Mouse (Mus musculus): ENCODE measurements around the gene Usp43.

DNA sequence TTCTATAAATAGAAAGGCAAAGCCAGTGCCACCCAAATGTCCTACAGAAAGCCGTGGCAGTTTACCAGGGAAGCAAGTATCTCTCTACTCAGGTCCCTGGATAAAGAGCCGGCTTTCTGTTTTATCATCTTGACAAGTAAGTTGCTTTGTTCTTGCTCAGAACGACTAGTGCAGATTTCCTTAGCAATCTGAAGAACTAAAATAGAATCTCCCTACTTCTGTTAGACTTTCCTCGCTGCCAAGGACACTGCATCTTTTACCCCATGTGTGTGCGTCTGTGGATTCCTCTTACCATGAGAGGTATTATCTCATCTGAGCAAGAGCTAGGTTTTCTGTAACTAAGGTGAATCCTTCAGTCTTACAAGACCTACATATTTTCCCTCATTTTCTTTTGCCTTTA, 33.4 kb downstream of the Usp43 start:
- TF ChIP-seq CTCF (conservative IDR thresholded peaks at IDR 0.05 in 1 of 2, IDR thresholded peaks at IDR 0.05 in 1 of 2; ENCODE audit: low read depth in 2 of 2, low read length in 2 of 2) = no peak
- no peak for TF ChIP-seq POLR2A (IDR thresholded peaks at IDR 0.05; ENCODE audit: low read depth, low read length)
- no peak for TF ChIP-seq BHLHE40 (IDR thresholded peaks at IDR 0.05; ENCODE audit: low read depth, low read length)
- no peak for TF ChIP-seq MAX (IDR thresholded peaks at IDR 0.05; ENCODE audit: low read length)
